Mouse (Mus musculus) ES-E14 (cell line): ENCODE results near the gene Slc29a3. TPM values are rescaled to one million over a fixed set of nuclear protein-coding genes. Genes with fewer than 3 reads are reported as not detected.
"Not testable (repeated sequence)": the region's sequence is repeated elsewhere in the genome, so short reads cannot be mapped to it uniquely, and the experiment has no call there.

ENCODE experiments used
- DNase-seq: peaks from one replicate; pipeline ENCODE4 v3.0.0-alpha.2; 2013; ENCODE audit warnings: low read depth, low spot score
- H3K27ac ChIP-seq: 2 replicates; pipeline ENCODE4 v1.5.1; 2012; ENCODE audit warnings: low read depth, mild to moderate bottlenecking, low read length, moderate library complexity, mixed read lengths; ENCODE audit not compliant: poor library complexity, insufficient read depth, severe bottlenecking
- H3K36me3 ChIP-seq: 2 replicates; pipeline ENCODE4 v1.6.1; 2012; ENCODE audit warnings: mild to moderate bottlenecking, low read length, moderate library complexity, mixed read lengths; ENCODE audit not compliant: control insufficient read depth, poor library complexity, insufficient read depth, severe bottlenecking
- H3K4me1 ChIP-seq, 2 experiments: fragments of 150-350 bp in 1 of 2; sonication (generic) in 1 of 2; 2 replicates each; pipeline ENCODE4 v1.6.1; 2012; ENCODE audit warnings: low read length in 2 of 2, mild to moderate bottlenecking in 1 of 2, mixed read lengths in 1 of 2; ENCODE audit not compliant: control insufficient read depth in 2 of 2, insufficient read depth in 2 of 2, poor library complexity in 1 of 2
- H3K4me3 ChIP-seq, 2 experiments: fragments of 150-350 bp in 1 of 2; sonication (generic) in 1 of 2; 2 replicates each; pipeline ENCODE4 v1.5.1; 2012; ENCODE audit warnings: low read length in 2 of 2, low read depth in 1 of 2, mild to moderate bottlenecking in 1 of 2, mixed read lengths in 1 of 2; ENCODE audit not compliant: insufficient read depth in 1 of 2, poor library complexity in 1 of 2, severe bottlenecking in 1 of 2
- H3K9ac ChIP-seq: 2 replicates; pipeline ENCODE4 v1.6.1; 2012; ENCODE audit warnings: low read depth, mild to moderate bottlenecking, low read length, mixed read lengths; ENCODE audit not compliant: poor library complexity, insufficient read depth, severe bottlenecking
- H3K9me3 ChIP-seq: fragments of 150-350 bp; sonication (generic); 2 replicates; pipeline ENCODE4 v1.6.1; 2012; ENCODE audit warnings: low read depth, mild to moderate bottlenecking, low read length; ENCODE audit not compliant: control insufficient read depth, insufficient read depth
- CHD2 ChIP-seq: IDR thresholded peaks from 2 replicates; pipeline ENCODE4 v1.6.1; 2014; ENCODE audit warnings: mild to moderate bottlenecking, low read depth, low read length, inconsistent platforms
- HCFC1 ChIP-seq: IDR thresholded peaks from 2 replicates; pipeline ENCODE4 v1.6.1; 2012; ENCODE audit warnings: low read length, inconsistent platforms, borderline replicate concordance; ENCODE audit not compliant: insufficient read depth
- MAFK ChIP-seq: IDR thresholded peaks from 2 replicates; pipeline ENCODE4 v1.6.1; 2014; ENCODE audit warnings: mild to moderate bottlenecking, low read depth, low read length, inconsistent platforms; ENCODE audit not compliant: insufficient read depth
- ZC3H11A ChIP-seq: IDR thresholded peaks from 2 replicates; pipeline ENCODE4 v1.6.1; 2012; ENCODE audit warnings: low read depth, mild to moderate bottlenecking, inconsistent platforms, low read length, borderline replicate concordance
- ZNF384 ChIP-seq: IDR thresholded peaks from 2 replicates; pipeline ENCODE4 v1.6.1; 2012; ENCODE audit warnings: low read depth, low read length, inconsistent platforms
- in situ Hi-C, 2 experiments: fragments of 600-800 bp; cut with MboI; formaldehyde crosslinking; loops; one replicate each; pipeline ENCODE4 v1.15.1; 2025; ENCODE audit warnings: low sequenced_read_pairs in 2 of 2, inconsistent platforms in 1 of 2; ENCODE audit not compliant: unreplicated experiment in 2 of 2
- total RNA-seq: library from RNA; depleted of rRNA; stranded (reverse); fragments of 300-350 nt; gene quantifications from 2 replicates; pipeline ENCODE4 v1.2.3, GENCODE M21; 2012

Slc29a3 gene
- total RNA-seq, 1 experiment, result 11.9 TPM

- TF ChIP-seq CHD2 (no peak), ZC3H11A (no peak), HCFC1 (no peak), ZNF384 (no peak), MAFK (no peak)
- Histone ChIP-seq H3K9ac (no peak overlapping the region), H3K9me3 (peaks cover 5% of the 10 kb centered on the region; the same call in 1 of the 2 replicates), H3K36me3 (peaks cover 16% of the 10 kb centered on the region; the same call in 1 of the 2 replicates), H3K4me3 (no peak overlapping the region), H3K27ac (no peak overlapping the region), H3K4me1 (peaks cover 0 to 5% of the 10 kb centered on the region in 2 experiments; a peak in 2 of 4 replicates)
- DNase-seq, result no peak
- in situ Hi-C loops, result no loop called here
Observed at GRCm38 (mm10) chr10:60716449-60716848, 36.1 kb downstream of the Slc29a3 start.

- H3K9ac ChIP-seq, in situ Hi-C loops, H3K27ac ChIP-seq, H3K9me3 ChIP-seq, H3K4me1 ChIP-seq, DNase-seq, H3K4me3 ChIP-seq: not testable (repeated sequence)
- peaks cover 16% of the 10 kb centered on the region; the same call in 1 of the 2 replicates for H3K36me3 ChIP-seq
Observed at GRCm38 (mm10) chr10:60712299-60712698, 40.3 kb downstream of the Slc29a3 start.

GRCm38 (mm10) chr10:60708837-60709236 lies 43.8 kb downstream of the Slc29a3 start:
- DNase-seq, result no peak
- Histone ChIP-seq H3K9ac (no peak overlapping the region), H3K4me3 (no peak overlapping the region), H3K36me3 (no peaks in the 10 kb centered on the region), H3K27ac (no peak overlapping the region), H3K4me1 (no peaks in the 10 kb centered on the region), H3K9me3 (peaks cover 1% of the 10 kb centered on the region; the same call in 1 of the 2 replicates)
- in situ Hi-C loops, result no loop called here
- TF ChIP-seq ZC3H11A (no peak), MAFK (no peak), ZNF384 (no peak), CHD2 (no peak), HCFC1 (no peak)

GRCm38 (mm10) chr10:60706268-60706667 lies 46.3 kb downstream of the Slc29a3 start:
- in situ Hi-C loops, result no loop called here
- H3K4me1 ChIP-seq, result no peaks in the 10 kb centered on the region
- no peak overlapping the region for H3K4me3 ChIP-seq
- no peaks in the 10 kb centered on the region for H3K9me3 ChIP-seq
- no peak overlapping the region for H3K27ac ChIP-seq
- H3K36me3 ChIP-seq, result no peaks in the 10 kb centered on the region
- TF ChIP-seq ZNF384 (no peak), MAFK (no peak), CHD2 (no peak), HCFC1 (no peak), ZC3H11A (no peak)
- DNase-seq, result no peak
- no peak overlapping the region for H3K9ac ChIP-seq

- Histone ChIP-seq H3K4me3 (no peak overlapping the region), H3K36me3 (no peaks in the 10 kb centered on the region), H3K9me3 (no peaks in the 10 kb centered on the region), H3K9ac (no peak overlapping the region), H3K27ac (no peak overlapping the region), H3K4me1 (no peaks in the 10 kb centered on the region)
- in situ Hi-C loops, result no loop called here
- no peak for DNase-seq
- no peak for TF ChIP-seq MAFK
- no peak for TF ChIP-seq ZNF384
- no peak for TF ChIP-seq CHD2
- no peak for TF ChIP-seq ZC3H11A
- TF ChIP-seq HCFC1, result no peak
Observed at GRCm38 (mm10) chr10:60705134-60705533, 47.5 kb downstream of the Slc29a3 start.
